Mouse (Mus musculus) ES-Bruce4 (cell line): Measurements from ENCODE around the gene 4932438H23Rik. TPM values are rescaled to one million over a fixed set of nuclear protein-coding genes. Genes with fewer than 3 reads are reported as not detected.

Experiments used
- H3K27ac ChIP-seq: 2 replicates; pipeline ENCODE4 v1.5.1; 2012; ENCODE audit warnings: low read length, inconsistent platforms; ENCODE audit not compliant: insufficient read depth
- H3K27me3 ChIP-seq: 2 replicates; pipeline ENCODE4 v1.6.1; 2012; ENCODE audit warnings: mild to moderate bottlenecking, low read length, inconsistent platforms; ENCODE audit not compliant: control insufficient read depth, poor library complexity, insufficient read depth, severe bottlenecking
- H3K36me3 ChIP-seq: 2 replicates; pipeline ENCODE4 v1.6.1; 2012; ENCODE audit warnings: inconsistent platforms, mild to moderate bottlenecking, low read length, moderate library complexity; ENCODE audit not compliant: control insufficient read depth, poor library complexity, insufficient read depth, severe bottlenecking
- H3K4me1 ChIP-seq: one replicate; pipeline ENCODE4 v1.8.1; 2011; ENCODE audit warnings: low read length; ENCODE audit not compliant: control insufficient read depth, insufficient read depth
- H3K4me3 ChIP-seq: 2 replicates; pipeline ENCODE4 v1.5.1; 2011; ENCODE audit warnings: low read depth, mild to moderate bottlenecking, low read length
- H3K9ac ChIP-seq: 2 replicates; pipeline ENCODE4 v1.6.1; 2012; ENCODE audit warnings: low read depth, mild to moderate bottlenecking, inconsistent platforms; ENCODE audit not compliant: poor library complexity, severe bottlenecking
- H3K9me3 ChIP-seq: replicated peaks from 2 replicates; pipeline ENCODE4 v1.6.1; 2012; ENCODE audit warnings: mild to moderate bottlenecking, low read length, inconsistent platforms; ENCODE audit not compliant: control insufficient read depth, poor library complexity, insufficient read depth, severe bottlenecking
- CTCF ChIP-seq: IDR thresholded peaks from one replicate; pipeline ENCODE4 v1.8.1; 2011; ENCODE audit warnings: low read depth, low read length
- EP300 ChIP-seq: IDR thresholded peaks from 2 replicates; pipeline ENCODE4 v1.6.1; 2011; ENCODE audit warnings: low read depth, low read length; ENCODE audit not compliant: insufficient read depth
- POLR2A ChIP-seq: IDR thresholded peaks from one replicate; pipeline ENCODE4 v1.8.1; 2011; ENCODE audit warnings: low read length; ENCODE audit not compliant: insufficient read depth
- polyA plus RNA-seq: library from polyadenylated mRNA; stranded (reverse); fragments of >200 nt; gene quantifications from 2 replicates; pipeline ENCODE4 v1.2.4, GENCODE M21; 2011; ENCODE audit warnings: low read depth; ENCODE audit not compliant: missing spikeins, insufficient read depth, insufficient read length

The 4932438H23Rik gene
- polyA plus RNA-seq, 1 experiment, result 0.33 TPM

GRCm38 (mm10) chr16:91105481-91106051, 10.6 kb upstream of the 4932438H23Rik start:
- no peaks in the 10 kb centered on the region for H3K4me1 ChIP-seq
- no peaks in the 10 kb centered on the region for H3K36me3 ChIP-seq
- H3K4me3 ChIP-seq, result no peak overlapping the region
- H3K9me3 ChIP-seq, result peaks cover 12% of the 10 kb centered on the region
- H3K27me3 ChIP-seq, result no peaks in the 10 kb centered on the region; the same call in 1 of the 2 replicates
- no peak for TF ChIP-seq CTCF
- TF ChIP-seq POLR2A, result no peak
- no peak for TF ChIP-seq EP300
- no peak overlapping the region for H3K27ac ChIP-seq
- H3K9ac ChIP-seq, result no peak overlapping the region

GRCm38 (mm10) chr16:91104821-91105480, 10.0 kb upstream of the 4932438H23Rik start:
- no peak overlapping the region for H3K4me3 ChIP-seq
- no peak overlapping the region for H3K9ac ChIP-seq
- no peaks in the 10 kb centered on the region; the same call in 1 of the 2 replicates for H3K27me3 ChIP-seq
- TF ChIP-seq EP300, result no peak
- TF ChIP-seq POLR2A, result no peak
- no peak for TF ChIP-seq CTCF
- H3K27ac ChIP-seq, result no peak overlapping the region
- H3K4me1 ChIP-seq, result no peaks in the 10 kb centered on the region
- no peaks in the 10 kb centered on the region for H3K36me3 ChIP-seq
- H3K9me3 ChIP-seq, result peaks cover 12% of the 10 kb centered on the region

- Histone ChIP-seq H3K27ac (no peak overlapping the region), H3K36me3 (no peaks in the 10 kb centered on the region), H3K27me3 (no peaks in the 10 kb centered on the region; the same call in 1 of the 2 replicates), H3K9ac (no peak overlapping the region), H3K4me1 (no peaks in the 10 kb centered on the region), H3K9me3 (peaks cover 4% of the 10 kb centered on the region; the same call in 1 of the 2 replicates), H3K4me3 (no peak overlapping the region)
- no peak for TF ChIP-seq EP300
- TF ChIP-seq CTCF, result no peak
- no peak for TF ChIP-seq POLR2A
These were observed 8.5 kb upstream of the 4932438H23Rik start for GRCm38 (mm10) chr16:91103386-91103785.

- Histone ChIP-seq H3K9ac (no peak overlapping the region), H3K27me3 (no peaks in the 10 kb centered on the region; the same call in 1 of the 2 replicates), H3K4me3 (no peak overlapping the region), H3K9me3 (no peaks in the 10 kb centered on the region), H3K36me3 (no peaks in the 10 kb centered on the region), H3K4me1 (no peaks in the 10 kb centered on the region), H3K27ac (no peak overlapping the region)
- no peak for TF ChIP-seq CTCF
- TF ChIP-seq POLR2A, result no peak
- TF ChIP-seq EP300, result no peak
These were observed 5.6 kb upstream of the 4932438H23Rik start for GRCm38 (mm10) chr16:91100484-91100883.

- no peaks in the 10 kb centered on the region; the same call in 1 of the 2 replicates for H3K27me3 ChIP-seq
- TF ChIP-seq POLR2A (no peak), CTCF (no peak), EP300 (no peak)
- no peak overlapping the region for H3K9ac ChIP-seq
- H3K9me3 ChIP-seq, result no peaks in the 10 kb centered on the region
- no peaks in the 10 kb centered on the region for H3K36me3 ChIP-seq
- no peak overlapping the region for H3K4me3 ChIP-seq
- no peak overlapping the region for H3K27ac ChIP-seq
- H3K4me1 ChIP-seq, result no peaks in the 10 kb centered on the region
These were observed 4.6 kb upstream of the 4932438H23Rik start for GRCm38 (mm10) chr16:91099444-91100065.

GRCm38 (mm10) chr16:91097858-91098257, 2.9 kb upstream of the 4932438H23Rik start:
- H3K36me3 ChIP-seq, result no peaks in the 10 kb centered on the region

More at GRCm38 (mm10) chr16:91097858-91098257, 2.9 kb upstream of the 4932438H23Rik start:
- Histone ChIP-seq H3K4me1 (no peaks in the 10 kb centered on the region), H3K9ac (no peak overlapping the region), H3K27ac (no peak overlapping the region), H3K4me3 (no peak overlapping the region), H3K27me3 (no peaks in the 10 kb centered on the region), H3K9me3 (no peaks in the 10 kb centered on the region)
- TF ChIP-seq POLR2A, result no peak
- TF ChIP-seq CTCF, result no peak
- TF ChIP-seq EP300, result no peak
